Mouse (Mus musculus) stomach, embryonic 15.5 days (tissue): ENCODE measurements at regions not wholly inside any gene's neighbourhood (a gene's known extent, or its start where the extent isn't known, plus 50 kb on each side); places are given as distances from the start of the nearest gene placed in this dataset.
"Not testable (repeated sequence)": the region's sequence is repeated elsewhere in the genome, so short reads cannot be mapped to it uniquely, and the experiment has no call there.

Experiments used
- ATAC-seq: fragments of 200-750 bp; cut with Nextera tagmentation; 2 replicates; pipeline ENCODE4 v1.8.0; 2017; ENCODE audit warnings: low read depth, moderate number of reproducible peaks, moderate TSS enrichment; ENCODE audit not compliant: insufficient read depth, low FRiP score
- H3K27ac ChIP-seq: fragments of 300-500 bp; sonication (generic); 2 replicates; pipeline ENCODE4 v1.5.1; 2015; ENCODE audit warnings: mild to moderate bottlenecking, inconsistent platforms
- H3K27me3 ChIP-seq: fragments of 300-500 bp; sonication (generic); replicated peaks from 2 replicates; pipeline ENCODE4 v1.6.1; 2015; ENCODE audit warnings: inconsistent platforms
- H3K36me3 ChIP-seq: fragments of 300-500 bp; sonication (generic); 2 replicates; pipeline ENCODE4 v1.6.1; 2015; ENCODE audit warnings: inconsistent platforms
- H3K4me1 ChIP-seq: fragments of 300-500 bp; sonication (generic); 2 replicates; pipeline ENCODE4 v1.6.1; 2015; ENCODE audit warnings: inconsistent platforms
- H3K4me2 ChIP-seq: fragments of 300-500 bp; sonication (generic); 2 replicates; pipeline ENCODE4 v1.6.1; 2015; ENCODE audit warnings: mild to moderate bottlenecking, inconsistent platforms
- H3K4me3 ChIP-seq: fragments of 300-500 bp; sonication (generic); replicated peaks from 2 replicates; pipeline ENCODE4 v1.5.1; 2015; ENCODE audit warnings: inconsistent platforms
- H3K9ac ChIP-seq: fragments of 300-500 bp; sonication (generic); 2 replicates; pipeline ENCODE4 v1.6.1; 2015; ENCODE audit warnings: inconsistent platforms
- H3K9me3 ChIP-seq: fragments of 300-500 bp; sonication (generic); 2 replicates; pipeline ENCODE4 v1.6.1; 2016; ENCODE audit warnings: inconsistent platforms
- WGBS: fragments of 180-500 bp; shearing (Covaris S2); methylation state at CpG from one replicate; pipeline ENCODE4 v1.1.7; 2015; 5-methylcytosine and 5-hydroxymethylcytosine counted together

- H3K9me3 ChIP-seq: no peaks in the 10 kb centered on the region
- H3K9ac ChIP-seq: no peak overlapping the region
- H3K27ac ChIP-seq: no peak overlapping the region
- no peaks in the 10 kb centered on the region for H3K27me3 ChIP-seq
- no peak overlapping the region for H3K4me3 ChIP-seq
- H3K4me1 ChIP-seq: no peaks in the 10 kb centered on the region
- no peaks in the 10 kb centered on the region for H3K36me3 ChIP-seq
- no peak overlapping the region for H3K4me2 ChIP-seq
- 67% methylated on average over 9 of the region's 9 CpGs for WGBS
- ATAC-seq: no peak
Observed at GRCm38 (mm10) chr4:131166574-131167270, 222.5 kb downstream of the Matn1 start.

GRCm38 (mm10) chr4:131167921-131168320 is 223.7 kb downstream of the Matn1 start:
- Histone ChIP-seq H3K27me3 (no peaks in the 10 kb centered on the region), H3K4me3 (no peak overlapping the region), H3K4me1 (no peaks in the 10 kb centered on the region), H3K27ac (no peak overlapping the region), H3K9ac (no peak overlapping the region), H3K36me3 (no peaks in the 10 kb centered on the region), H3K4me2 (no peak overlapping the region), H3K9me3 (no peaks in the 10 kb centered on the region)
- WGBS: 70% methylated on average over 2 of the region's 2 CpGs
- ATAC-seq: no peak

GRCm38 (mm10) chr4:131173783-131174460 is 229.7 kb downstream of the Matn1 start:
- H3K4me3 ChIP-seq: no peak overlapping the region
- H3K4me2 ChIP-seq: peak overlapping the region; percentile 26
- no peak for ATAC-seq
- 25% methylated on average over 28 of the region's 28 CpGs for WGBS
- H3K4me1 ChIP-seq: 0 out of 2 replicates have a peak, but pooled peaks cover 5% of the 10 kb centered on the region
- H3K27ac ChIP-seq: no peak overlapping the region
- no peaks in the 10 kb centered on the region for H3K9me3 ChIP-seq
- H3K9ac ChIP-seq: no peak overlapping the region
- H3K36me3 ChIP-seq: no peaks in the 10 kb centered on the region
- H3K27me3 ChIP-seq: peaks cover 9% of the 10 kb centered on the region; the same call in 1 of the 2 replicates

- no peak overlapping the region for H3K4me3 ChIP-seq
- peaks cover 9% of the 10 kb centered on the region; the same call in 1 of the 2 replicates for H3K27me3 ChIP-seq
- 54% methylated on average over 3 of the region's 3 CpGs for WGBS
- no peaks in the 10 kb centered on the region for H3K9me3 ChIP-seq
- H3K4me2 ChIP-seq: no peak overlapping the region
- 0 out of 2 replicates have a peak, but pooled peaks cover 5% of the 10 kb centered on the region for H3K4me1 ChIP-seq
- no peaks in the 10 kb centered on the region for H3K36me3 ChIP-seq
- H3K9ac ChIP-seq: no peak overlapping the region
- H3K27ac ChIP-seq: no peak overlapping the region
- ATAC-seq: no peak
Observed at GRCm38 (mm10) chr4:131176701-131177100, 232.5 kb downstream of the Matn1 start.

GRCm38 (mm10) chr4:131177889-131178288 is 233.7 kb downstream of the Matn1 start:
- Histone ChIP-seq H3K4me1 (0 out of 2 replicates have a peak, but pooled peaks cover 5% of the 10 kb centered on the region), H3K9me3 (no peaks in the 10 kb centered on the region), H3K36me3 (no peaks in the 10 kb centered on the region), H3K4me3 (no peak overlapping the region), H3K27ac (no peak overlapping the region), H3K27me3 (peaks cover 9% of the 10 kb centered on the region; the same call in 1 of the 2 replicates), H3K4me2 (no peak overlapping the region), H3K9ac (no peak overlapping the region)
- WGBS: 49% methylated on average over 6 of the region's 6 CpGs
- no peak for ATAC-seq

GRCm38 (mm10) chr4:131178642-131179041 is 234.5 kb downstream of the Matn1 start:
- not testable (repeated sequence) for H3K27me3 ChIP-seq, H3K27ac ChIP-seq, ATAC-seq, H3K9ac ChIP-seq, H3K4me1 ChIP-seq, H3K4me2 ChIP-seq, H3K36me3 ChIP-seq, H3K9me3 ChIP-seq, H3K4me3 ChIP-seq
- WGBS: 73% methylated on average over 5 of the region's 5 CpGs

- Histone ChIP-seq H3K27ac (no peak overlapping the region), H3K4me3 (no peak overlapping the region), H3K9ac (no peak overlapping the region), H3K27me3 (no peaks in the 10 kb centered on the region), H3K4me2 (no peak overlapping the region), H3K4me1 (no peaks in the 10 kb centered on the region), H3K9me3 (no peaks in the 10 kb centered on the region), H3K36me3 (no peaks in the 10 kb centered on the region)
- ATAC-seq: no peak
- WGBS: 76% methylated on average over 3 of the region's 3 CpGs
Observed at GRCm38 (mm10) chr4:131188066-131188465, 243.9 kb downstream of the Matn1 start.

GRCm38 (mm10) chr4:131191106-131191880 is 247.1 kb downstream of the Matn1 start:
- no peaks in the 10 kb centered on the region for H3K9me3 ChIP-seq
- no peak overlapping the region for H3K4me2 ChIP-seq
- 0 out of 2 replicates have a peak, but pooled peaks cover 6% of the 10 kb centered on the region for H3K27me3 ChIP-seq
- ATAC-seq: no peak
- no peaks in the 10 kb centered on the region for H3K4me1 ChIP-seq
- 61% methylated on average over 13 of the region's 13 CpGs for WGBS
- no peak overlapping the region for H3K9ac ChIP-seq
- H3K36me3 ChIP-seq: no peaks in the 10 kb centered on the region
- no peak overlapping the region for H3K4me3 ChIP-seq
- H3K27ac ChIP-seq: no peak overlapping the region

- H3K4me3 ChIP-seq: no peak overlapping the region
- H3K4me2 ChIP-seq: no peak overlapping the region
- H3K36me3 ChIP-seq: no peaks in the 10 kb centered on the region
- 0 out of 2 replicates have a peak, but pooled peaks cover 6% of the 10 kb centered on the region for H3K27me3 ChIP-seq
- no peaks in the 10 kb centered on the region for H3K9me3 ChIP-seq
- no peaks in the 10 kb centered on the region for H3K4me1 ChIP-seq
- no peak overlapping the region for H3K9ac ChIP-seq
- WGBS: 33% methylated on average over 20 of the region's 20 CpGs
- H3K27ac ChIP-seq: no peak overlapping the region
- ATAC-seq: no peak
Observed at GRCm38 (mm10) chr4:131193900-131194419, 249.8 kb downstream of the Matn1 start.

- Histone ChIP-seq H3K27me3 (0 out of 2 replicates have a peak, but pooled peaks cover 6% of the 10 kb centered on the region), H3K9ac (no peak overlapping the region), H3K9me3 (no peaks in the 10 kb centered on the region), H3K4me1 (no peaks in the 10 kb centered on the region), H3K27ac (no peak overlapping the region), H3K36me3 (no peaks in the 10 kb centered on the region), H3K4me2 (no peak overlapping the region), H3K4me3 (no peak overlapping the region)
- WGBS: 76% methylated on average over 4 of the region's 4 CpGs
- ATAC-seq: no peak
Observed at GRCm38 (mm10) chr4:131196147-131196546, 252.0 kb downstream of the Matn1 start.

GRCm38 (mm10) chr4:131203721-131204120 is 259.5 kb downstream of the Matn1 start:
- Histone ChIP-seq H3K4me3 (no peak overlapping the region), H3K4me2 (no peak overlapping the region), H3K9me3 (no peaks in the 10 kb centered on the region), H3K27me3 (no peaks in the 10 kb centered on the region), H3K27ac (no peak overlapping the region), H3K9ac (no peak overlapping the region), H3K4me1 (no peaks in the 10 kb centered on the region), H3K36me3 (no peaks in the 10 kb centered on the region)
- no peak for ATAC-seq
- WGBS: 89% methylated on average over 12 of the region's 12 CpGs
